Mouse (Mus musculus) megakaryocyte progenitor cell, adult 5-6 weeks (primary cell): ENCODE data around the gene Mpzl2. TPM values are rescaled to one million over a fixed set of nuclear protein-coding genes. Genes with fewer than 3 reads are reported as not detected.
A peak's percentile ranks its signal among the peaks of the same experiment; 100 is the strongest.

ENCODE experiments used
- ATAC-seq: replicated peaks from 2 replicates; pipeline ENCODE4 v1.8.0; 2016; ENCODE audit warnings: mild to moderate bottlenecking, moderate TSS enrichment, inconsistent platforms; ENCODE audit not compliant: poor library complexity
- total RNA-seq, 2 experiments: library from RNA; stranded (forward) in 1 of 2; stranded (reverse) in 1 of 2; fragments of 157-497, 149-512 nt in 1 of 2; fragments of 200-1000 nt in 1 of 2; gene quantifications; 2 replicates each; pipeline versions ENCODE4 v1.2.3 to v1.2.4; 2015 to 2017

The Mpzl2 gene
- not detected in 2 replicates for total RNA-seq (2015)
- not detected in 2 replicates for total RNA-seq (2017)

- ATAC-seq = no peak
Observed at GRCm38 (mm10) chr9:45039499-45039898, at the start of gene Mpzl2. Gene Mpzl2 (plus strand): TSS chr9:45039799.

- ATAC-seq = no peak
Observed at GRCm38 (mm10) chr9:44991821-44992220, 47.8 kb upstream of the Mpzl2 start.

DNA sequence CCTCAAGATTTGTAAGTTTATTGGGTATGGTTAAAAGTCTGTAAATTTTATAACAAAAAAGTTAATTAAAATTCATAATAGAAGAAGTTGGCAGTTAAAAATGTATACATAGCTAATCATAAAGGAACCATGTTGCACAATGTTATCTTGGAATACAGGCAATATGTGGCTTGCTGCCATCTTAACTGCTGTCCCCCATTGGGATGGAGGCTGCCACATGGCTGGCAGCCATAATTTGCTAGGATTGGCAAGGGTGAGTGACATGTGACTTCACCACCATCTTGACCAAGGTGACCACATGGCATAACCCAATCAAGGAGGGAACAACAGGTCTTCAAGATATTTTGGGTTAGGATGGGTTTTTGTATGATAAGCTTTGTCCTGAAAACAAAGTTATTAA lies 47.3 kb upstream of the Mpzl2 start:
- ATAC-seq = no peak

GRCm38 (mm10) chr9:44993268-44993667 lies 46.3 kb upstream of the Mpzl2 start:
- peak; percentile 17; the same call in 1 of the 2 replicates for ATAC-seq

GRCm38 (mm10) chr9:44994962-44995361 lies 44.6 kb upstream of the Mpzl2 start:
- no peak for ATAC-seq

GRCm38 (mm10) chr9:44996590-44996989 lies 43.0 kb upstream of the Mpzl2 start:
- no peak for ATAC-seq

DNA sequence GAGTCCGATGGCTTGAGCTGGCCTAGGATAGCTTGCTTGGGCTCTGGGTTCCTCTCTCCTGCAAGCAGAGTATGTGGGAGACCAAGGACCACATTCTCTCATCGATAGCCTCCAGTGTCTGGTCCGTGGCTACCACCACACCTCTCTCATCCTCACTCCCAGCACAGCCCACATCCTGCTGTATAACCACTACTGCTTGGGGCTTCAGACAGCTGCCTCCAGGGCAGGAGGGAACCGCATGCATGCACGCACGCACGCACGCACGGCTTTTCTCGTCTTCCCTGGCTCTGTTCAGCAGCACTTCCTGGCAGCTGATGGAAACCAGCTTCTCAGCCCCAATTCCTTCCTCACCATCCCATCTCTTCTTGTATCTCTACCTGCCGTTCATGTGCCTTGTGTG lies 41.5 kb upstream of the Mpzl2 start:
- no peak for ATAC-seq

DNA sequence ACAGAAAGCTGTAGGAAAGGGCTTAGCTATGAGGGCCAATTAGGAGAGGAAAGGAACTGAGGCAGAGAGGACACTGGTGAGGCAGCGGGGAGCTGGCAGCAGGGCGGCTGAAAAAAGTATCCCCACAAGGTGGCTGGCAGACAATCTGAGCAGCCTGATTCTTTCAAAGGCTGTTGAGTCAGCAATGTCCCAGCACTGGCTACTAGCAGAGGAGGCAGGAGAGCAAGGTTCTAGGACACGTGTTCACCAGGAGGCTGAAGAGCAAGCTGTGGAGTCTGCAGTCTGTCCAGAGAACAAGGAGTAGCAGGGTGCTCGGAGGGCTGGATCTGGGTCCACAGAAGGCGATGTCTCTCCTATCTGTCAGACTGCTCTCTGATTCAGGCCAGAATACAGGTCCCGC lies 40.4 kb upstream of the Mpzl2 start:
- ATAC-seq = no peak

GRCm38 (mm10) chr9:44999776-45000175 lies 39.8 kb upstream of the Mpzl2 start:
- no peak for ATAC-seq

GRCm38 (mm10) chr9:45000249-45000648 lies 39.4 kb upstream of the Mpzl2 start:
- no peak for ATAC-seq

DNA sequence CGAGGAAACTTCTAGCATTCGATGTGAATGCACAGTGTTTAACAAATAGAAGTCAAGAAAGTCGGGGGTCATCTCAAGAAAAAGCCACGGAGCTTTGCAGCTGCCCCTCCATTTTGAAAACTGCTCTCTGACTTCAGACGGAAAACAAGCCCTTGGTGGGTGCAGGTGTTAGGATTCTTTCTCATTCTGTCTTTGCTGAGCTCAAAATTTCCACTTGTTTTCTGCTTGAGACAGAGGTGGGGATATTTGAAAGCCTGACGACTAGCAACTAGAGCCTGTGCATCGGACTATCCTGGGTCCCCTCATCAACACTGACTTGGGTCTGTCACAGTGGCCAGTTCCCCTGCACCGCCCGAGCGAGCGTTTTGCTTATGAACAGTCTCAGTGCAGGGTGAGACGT lies 32.2 kb upstream of the Mpzl2 start:
- no peak for ATAC-seq

DNA sequence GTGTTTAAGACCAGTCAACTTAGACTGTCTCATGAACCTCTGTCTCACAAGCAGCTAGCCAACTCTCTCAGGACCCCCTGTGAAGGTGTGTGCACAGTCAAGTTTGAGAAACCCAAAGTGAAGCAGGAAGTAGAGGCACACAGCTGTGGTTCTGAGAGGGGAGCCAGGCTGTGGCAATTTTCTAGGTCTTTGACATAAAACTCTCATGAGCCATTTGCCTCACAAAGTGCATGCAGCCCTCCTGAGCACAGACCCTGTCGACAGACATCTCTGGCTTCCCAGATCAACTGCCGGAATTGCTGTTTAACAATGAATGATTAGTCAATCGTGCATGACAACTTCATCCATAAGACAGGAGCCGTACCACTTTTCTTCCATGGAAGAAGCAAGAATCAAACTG lies 31.3 kb upstream of the Mpzl2 start:
- ATAC-seq = no peak

- ATAC-seq = no peak
Observed at GRCm38 (mm10) chr9:45009180-45010078, 30.2 kb upstream of the Mpzl2 start, which contains the start of gene Cd3e. Gene Cd3e (minus strand): TSS chr9:45009627.

DNA sequence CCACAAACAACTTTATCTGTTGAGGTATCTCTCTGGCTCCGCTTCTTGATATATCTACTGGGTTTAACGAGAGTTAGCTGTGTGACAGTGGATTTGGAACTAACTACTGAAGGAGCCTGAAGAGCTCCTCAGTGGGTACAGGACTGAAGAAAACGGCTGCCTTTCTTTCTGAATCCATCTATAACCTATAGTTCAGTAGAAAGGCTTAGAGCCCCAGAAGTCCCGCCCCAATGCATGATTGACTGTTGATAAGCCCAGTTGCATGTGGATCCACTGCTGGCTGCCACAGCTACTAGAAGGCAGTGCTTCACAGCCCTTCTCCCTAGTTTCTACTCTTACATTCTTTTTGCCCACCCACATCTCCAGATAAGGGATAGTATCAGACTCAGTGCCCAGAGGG lies 29.1 kb upstream of the Mpzl2 start:
- no peak for ATAC-seq

- no peak for ATAC-seq
Observed at GRCm38 (mm10) chr9:45011291-45011690, 28.3 kb upstream of the Mpzl2 start.

DNA sequence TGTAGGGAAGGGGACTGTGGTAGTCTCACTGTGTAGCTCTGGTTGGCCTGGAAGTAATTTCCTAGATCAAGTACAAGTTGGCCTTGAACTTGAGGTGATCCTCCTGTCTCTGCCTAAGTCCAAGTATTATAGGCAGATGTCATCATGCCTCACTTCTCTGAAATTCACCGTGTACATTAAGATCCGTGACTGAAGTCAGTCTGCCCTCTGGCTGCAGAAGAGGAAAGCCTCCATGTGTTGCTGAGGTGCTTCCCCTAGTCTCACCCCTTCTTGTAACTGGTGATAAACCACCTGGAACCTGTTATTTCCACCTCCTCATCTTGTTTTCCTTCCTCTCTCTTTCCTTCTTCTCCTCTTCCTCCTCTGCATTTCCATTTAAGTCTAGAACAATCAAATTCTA lies 24.7 kb upstream of the Mpzl2 start:
- no peak for ATAC-seq

GRCm38 (mm10) chr9:45015841-45016240 lies 23.8 kb upstream of the Mpzl2 start:
- ATAC-seq = no peak

DNA sequence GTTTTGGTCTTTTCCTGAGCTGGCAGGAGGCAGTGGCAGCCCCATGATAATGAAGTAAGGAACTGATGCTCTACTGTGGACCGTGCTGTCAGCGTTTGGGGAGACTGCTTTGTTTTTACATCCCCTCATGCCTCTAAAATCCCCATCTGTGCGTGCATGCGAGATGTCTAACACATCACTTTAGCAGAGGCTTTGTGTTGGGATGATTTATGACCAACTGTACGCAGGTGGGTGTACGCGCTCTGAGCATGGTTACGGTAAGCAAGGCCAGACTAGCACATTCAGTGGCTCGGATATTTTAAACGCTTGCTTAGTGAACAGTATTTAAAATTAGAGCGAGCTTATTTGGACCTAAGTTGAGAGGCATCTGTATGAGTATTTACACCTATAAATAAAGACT lies 21.6 kb upstream of the Mpzl2 start:
- ATAC-seq = no peak

GRCm38 (mm10) chr9:45022800-45023199 lies 16.8 kb upstream of the Mpzl2 start:
- ATAC-seq = peak; percentile 70

DNA sequence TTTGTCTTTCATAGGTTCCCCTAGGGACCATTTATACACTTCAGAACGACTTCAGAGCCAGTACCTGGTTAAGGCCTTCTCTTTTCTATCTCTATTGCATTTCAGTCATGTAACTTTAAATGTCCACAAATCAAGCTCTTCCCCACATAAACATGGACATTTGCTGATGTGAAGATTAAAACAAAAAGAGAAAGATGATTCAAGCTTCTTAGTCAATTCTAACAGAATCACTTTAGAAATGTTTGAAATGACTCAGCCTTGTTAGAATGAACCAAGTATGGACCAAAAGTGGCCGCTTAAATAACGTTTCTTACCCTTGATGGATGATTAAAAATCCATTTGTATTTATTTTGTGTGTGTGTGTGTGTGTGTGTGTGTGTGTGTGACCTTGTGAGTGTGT lies 16.0 kb upstream of the Mpzl2 start:
- no peak for ATAC-seq

DNA sequence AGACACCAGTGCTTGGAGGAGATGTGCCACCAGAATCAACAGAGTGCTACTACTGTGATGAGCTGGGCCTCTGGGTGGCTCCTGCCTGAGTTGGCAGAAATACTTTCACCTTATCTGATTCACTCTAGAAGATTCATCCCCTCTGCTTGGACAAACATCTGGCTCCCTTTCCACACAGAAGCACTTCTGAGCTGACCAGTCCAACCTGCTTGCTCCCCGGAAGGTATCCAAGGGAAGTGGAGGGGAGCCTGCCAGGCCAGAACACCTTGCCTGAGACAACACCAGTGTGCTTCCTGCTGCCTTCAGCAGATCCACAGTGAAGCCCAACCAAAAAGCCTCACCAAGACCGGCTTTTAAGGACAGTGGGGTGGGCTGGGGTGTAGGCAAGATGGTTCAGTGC lies 15.4 kb upstream of the Mpzl2 start:
- no peak for ATAC-seq

DNA sequence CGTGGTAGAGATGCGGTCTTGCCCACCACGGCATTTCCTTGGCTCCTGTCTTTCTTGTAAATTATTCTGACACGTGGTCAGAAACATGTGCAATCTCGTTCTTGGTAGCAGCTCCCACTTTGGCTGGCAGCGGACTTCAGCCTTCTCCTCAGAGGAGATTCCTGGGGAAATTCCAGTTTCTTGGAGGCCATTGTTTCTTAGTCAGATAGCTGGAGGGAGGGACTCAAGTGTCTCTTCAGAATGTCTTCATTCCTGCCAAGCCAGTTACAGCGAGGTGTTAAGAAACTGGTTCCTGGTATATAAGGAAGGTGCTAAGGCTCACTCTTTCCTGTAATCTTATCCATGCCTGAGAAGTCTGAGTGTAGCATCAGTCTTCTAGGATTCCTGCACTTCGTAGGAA lies 12.2 kb upstream of the Mpzl2 start:
- no peak for ATAC-seq

DNA sequence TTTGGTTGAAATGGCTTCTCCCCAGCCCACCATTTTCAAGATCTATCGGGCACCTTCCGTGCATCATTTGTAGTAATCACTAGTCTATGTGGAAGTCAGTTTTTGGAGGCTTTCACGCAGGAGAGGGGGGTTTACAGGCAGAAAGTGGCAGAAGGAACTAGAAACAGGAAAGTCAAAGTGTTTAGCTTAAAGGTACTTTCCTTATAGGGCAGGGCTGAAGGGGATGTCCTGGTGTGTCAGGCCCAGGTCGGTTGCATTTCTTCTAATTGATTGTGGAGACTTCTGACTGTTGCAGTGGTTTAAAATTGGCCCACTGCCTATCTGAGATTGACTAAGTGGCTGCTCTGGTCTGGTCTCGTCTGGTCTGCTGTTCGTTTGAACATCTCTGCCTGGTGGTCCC lies 9.3 kb upstream of the Mpzl2 start:
- ATAC-seq = no peak
